In genomic region chr1:167245180-167245641, GRCm38 (mm10) we compare ENCODE assay signal across 10 mouse cellular contexts. TPM values are rescaled to one million over a fixed set of nuclear protein-coding genes. Genes with fewer than 3 reads are reported as not detected.
DNase-seq lines count a peak whose midpoint lies in the region; ATAC-seq and TF ChIP-seq lines count a peak whose summit lies in the region.
"Had no signal": no experiment of that assay in that cellular context is flagged by ENCODE, and none has a peak within 500 bp of the region (broad histone marks: within the 10 kb centered on the region; RNA-seq: fewer than 3 reads in every experiment).

No protein-coding gene starts in this region.

- DNase-seq in cerebellum, postnatal 14 days: peak; percentile 43 to 55
- DNase-seq in cerebellum, adult 2 months: no peak
- DNase-seq in spleen, adult 2 months (ENCODE audit: low read depth in 1 of 2, low spot score in 2 of 2): peak in 1 of 2 experiments; percentile 60
- DNase-seq in spleen, postnatal 4 days (ENCODE audit: low spot score in 2 of 2): no peak
- DNase-seq in lung, postnatal 4 days: peak; percentile 49 to 59
- no peak for DNase-seq in hindbrain, embryonic 10.5 days (ENCODE audit: low spot score)
- DNase-seq in urinary bladder, postnatal 10 days (ENCODE audit: low spot score): no peak

- TF ChIP-seq CTCF in cerebellum, adult 2 months (IDR thresholded peaks at IDR 0.05; ENCODE audit: borderline replicate concordance, insufficient read depth, low read depth, low read length): no peak
- TF ChIP-seq CTCF in spleen, adult 2 months (IDR thresholded peaks at IDR 0.05; ENCODE audit: extremely low read depth, insufficient read depth, insufficient read length, insufficient replicate concordance): no peak

- no peak overlapping the region for H3K27ac ChIP-seq in cerebellum, adult 2 months (ENCODE audit: insufficient read depth, low read length)
- H3K27ac ChIP-seq in spleen, adult 2 months (ENCODE audit: insufficient read depth, low read length): peak overlapping the region; percentile 75
- H3K27ac ChIP-seq in hindbrain, embryonic 10.5 days: no peak overlapping the region
- H3K27ac ChIP-seq: embryonic facial prominence, embryonic 15.5 days; hindbrain, embryonic 14.5 days had no signal

- no peak overlapping the region for H3K4me3 ChIP-seq in cerebellum, adult 2 months (replicated peaks; ENCODE audit: insufficient read depth, low read depth, low read length)
- H3K4me3 ChIP-seq in spleen, adult 2 months (ENCODE audit: extremely low read depth, insufficient read depth, insufficient read length): no peak overlapping the region
- no peak overlapping the region for H3K4me3 ChIP-seq in hindbrain, embryonic 10.5 days
- H3K4me3 ChIP-seq: embryonic facial prominence, embryonic 15.5 days had no signal

- TF ChIP-seq POLR2A in cerebellum, adult 2 months (IDR thresholded peaks at IDR 0.05; ENCODE audit: borderline replicate concordance, insufficient read depth, low read length): no peak
- no peak for TF ChIP-seq POLR2A in spleen, adult 2 months (IDR thresholded peaks at IDR 0.05; ENCODE audit: low read depth, low read length)

- no peak for ATAC-seq in megakaryocyte, adult 5-6 weeks (ENCODE audit: poor library complexity, severe bottlenecking)

- no peaks in the 10 kb centered on the region for H3K9me3 ChIP-seq in hindbrain, embryonic 10.5 days
- H3K9me3 ChIP-seq: embryonic facial prominence, embryonic 15.5 days had no signal

- peaks cover 46% of the 10 kb centered on the region for H3K4me1 ChIP-seq in cerebellum, adult 2 months (ENCODE audit: control insufficient read depth, insufficient read depth, low read length)
- peaks cover 18% of the 10 kb centered on the region; the same call in 1 of the 2 replicates for H3K4me1 ChIP-seq in spleen, adult 2 months (ENCODE audit: control insufficient read depth, insufficient read depth, insufficient read length)
- peaks cover 68% of the 10 kb centered on the region for H3K4me1 ChIP-seq in hindbrain, embryonic 10.5 days (replicated peaks)

- H3K27me3 ChIP-seq in cerebellum, adult 2 months (ENCODE audit: control insufficient read depth, insufficient read depth, low read length): no peaks in the 10 kb centered on the region
- no peaks in the 10 kb centered on the region for H3K27me3 ChIP-seq in spleen, adult 2 months (ENCODE audit: control insufficient read depth, insufficient read depth, low read length)
- no peaks in the 10 kb centered on the region for H3K27me3 ChIP-seq in hindbrain, embryonic 10.5 days (ENCODE audit: insufficient read depth, poor library complexity, severe bottlenecking)
- H3K27me3 ChIP-seq: embryonic facial prominence, embryonic 15.5 days had no signal

- no peaks in the 10 kb centered on the region for H3K36me3 ChIP-seq in spleen, adult 2 months (ENCODE audit: control insufficient read depth, insufficient read depth, low read length)
- H3K36me3 ChIP-seq in hindbrain, embryonic 10.5 days: no peaks in the 10 kb centered on the region
- H3K36me3 ChIP-seq: embryonic facial prominence, embryonic 15.5 days had no signal

- 50% methylated on average over 9 of the region's 9 CpGs for WGBS in cerebellum, adult 2 months
- 10% methylated on average over 9 of the region's 9 CpGs for WGBS in spleen, adult 2 months
- WGBS in hindbrain, embryonic 10.5 days: 87% methylated on average over 9 of the region's 9 CpGs

RNA-seq across cellular contexts. Expression of gene Uck2, which starts 39.9 kb away (rescaled TPM):
- polyA plus RNA-seq in cerebellum, adult 2 months (2012; rRNA removed): 20.7 and 24.3 TPM in 2 replicates
- polyA plus RNA-seq in spleen, adult 2 months (2012; rRNA removed): 15.1 and 20.1 TPM in 2 replicates
- polyA plus RNA-seq in hindbrain, embryonic 10.5 days (2016; fragmentation: Nextera tagmentation; extraction: Ambion mirVana): 113 and 125 TPM in 2 replicates
- total RNA-seq in megakaryocyte, adult 5-6 weeks (2015): 71.2 and 79.5 TPM in 2 replicates
- 75.3 and 77.6 TPM in 2 replicates for total RNA-seq in megakaryocyte, adult 5-6 weeks (2017)

Comparison
In these comparisons a context has a peak if more than half of its experiments do, and no peak if none do; other contexts are left out.
1. DNase-seq: peak in cerebellum, postnatal 14 days (2 of 2) and lung, postnatal 4 days (2 of 2); none in cerebellum, adult 2 months (0 of 2), spleen, postnatal 4 days (0 of 2), hindbrain, embryonic 10.5 days (single experiment) and urinary bladder, postnatal 10 days (single experiment).